Mouse (Mus musculus) C2C12 (cell line): ENCODE measurements at regions not wholly inside any gene's neighbourhood (a gene's known extent, or its start where the extent isn't known, plus 50 kb on each side); places are given as distances from the start of the nearest gene placed in this dataset.
"Not testable (repeated sequence)": the region's sequence is repeated elsewhere in the genome, so short reads cannot be mapped to it uniquely, and the experiment has no call there.

ENCODE experiments used
- H3K27me3 ChIP-seq: one replicate; pipeline ENCODE4 v1.6.1; 2011; ENCODE audit not compliant: control insufficient read depth, insufficient read depth, insufficient read length
- H3K36me3 ChIP-seq: one replicate; pipeline ENCODE4 v1.6.1; 2011; ENCODE audit not compliant: control insufficient read depth, insufficient read depth
- H3K4me3 ChIP-seq: one replicate; pipeline ENCODE4 v1.5.1; 2011; ENCODE audit warnings: mild to moderate bottlenecking, control low read depth; ENCODE audit not compliant: poor library complexity, insufficient read depth, severe bottlenecking
- H3K79me2 ChIP-seq: one replicate; pipeline ENCODE4 v1.6.1; 2011; ENCODE audit not compliant: control insufficient read depth, insufficient read depth
- H3K79me3 ChIP-seq: one replicate; pipeline ENCODE4 v1.6.1; 2011; ENCODE audit warnings: low read depth, control low read depth
- H3ac ChIP-seq: one replicate; pipeline ENCODE3; 2011; ENCODE audit warnings: low read depth; ENCODE audit not compliant: control insufficient read depth, insufficient read length
- CEBPB ChIP-seq: IDR thresholded peaks from one replicate; pipeline ENCODE4 v1.6.1; 2011; ENCODE audit warnings: low read depth, mild to moderate bottlenecking, control low read depth, moderate library complexity
- CTCF ChIP-seq: IDR thresholded peaks from one replicate; pipeline ENCODE4 v1.5.1; 2011; ENCODE audit not compliant: control insufficient read depth, insufficient read depth, insufficient read length
- FOSL1 ChIP-seq: IDR thresholded peaks from one replicate; pipeline ENCODE4 v1.8.0; 2011; ENCODE audit warnings: mild to moderate bottlenecking, low read length; ENCODE audit not compliant: poor library complexity, insufficient read depth, severe bottlenecking
- MAX ChIP-seq: IDR thresholded peaks from one replicate; pipeline ENCODE4 v1.6.1; 2011; ENCODE audit warnings: mild to moderate bottlenecking, control low read depth
- MYOD1 ChIP-seq: IDR thresholded peaks from one replicate; pipeline ENCODE4 v1.6.1; 2011; ENCODE audit warnings: low read depth; ENCODE audit not compliant: control insufficient read depth, insufficient read length
- MYOG ChIP-seq: IDR thresholded peaks from one replicate; pipeline ENCODE4 v1.6.1; 2011; ENCODE audit not compliant: control insufficient read depth, insufficient read length; ENCODE audit errors: extremely low read depth
- USF1 ChIP-seq: IDR thresholded peaks from one replicate; pipeline ENCODE4 v1.6.1; 2011; ENCODE audit warnings: low read depth, mild to moderate bottlenecking, control low read depth, moderate library complexity

- Histone ChIP-seq H3K27me3 (no peaks in the 10 kb centered on the region), H3K4me3 (no peak overlapping the region), H3K79me2 (no peaks in the 10 kb centered on the region), H3K79me3 (no peaks in the 10 kb centered on the region), H3ac (no peak overlapping the region), H3K36me3 (no peaks in the 10 kb centered on the region)
- TF ChIP-seq MYOD1 (no peak), CEBPB (no peak), CTCF (no peak), USF1 (no peak), MYOG (no peak), FOSL1 (no peak), MAX (no peak)
These were observed 440.8 kb downstream of the Cylc2 start for GRCm38 (mm10) chr4:51657325-51657724.

- no peaks in the 10 kb centered on the region for H3K27me3 ChIP-seq
- TF ChIP-seq CEBPB = no peak
- TF ChIP-seq MYOD1 = no peak
- TF ChIP-seq USF1 = no peak
- no peak for TF ChIP-seq MAX
- TF ChIP-seq FOSL1 = no peak
- TF ChIP-seq CTCF = no peak
- TF ChIP-seq MYOG = no peak
- no peaks in the 10 kb centered on the region for H3K79me2 ChIP-seq
- no peak overlapping the region for H3ac ChIP-seq
- no peak overlapping the region for H3K4me3 ChIP-seq
- H3K36me3 ChIP-seq = no peaks in the 10 kb centered on the region
- H3K79me3 ChIP-seq = no peaks in the 10 kb centered on the region
These were observed 441.8 kb downstream of the Cylc2 start for GRCm38 (mm10) chr4:51658286-51658685.

- Histone ChIP-seq H3K4me3 (no peak overlapping the region), H3K79me3 (no peaks in the 10 kb centered on the region), H3K79me2 (no peaks in the 10 kb centered on the region), H3ac (no peak overlapping the region), H3K27me3 (no peaks in the 10 kb centered on the region), H3K36me3 (no peaks in the 10 kb centered on the region)
- TF ChIP-seq CTCF (no peak), MYOD1 (no peak), FOSL1 (no peak), CEBPB (no peak), MYOG (no peak), MAX (no peak), USF1 (no peak)
These were observed 455.0 kb downstream of the Cylc2 start for GRCm38 (mm10) chr4:51671516-51671915.

- no peak for TF ChIP-seq CEBPB
- TF ChIP-seq MYOG = no peak
- no peak for TF ChIP-seq FOSL1
- TF ChIP-seq USF1 = no peak
- no peak for TF ChIP-seq MYOD1
- no peak for TF ChIP-seq CTCF
- no peak for TF ChIP-seq MAX
- H3K79me3 ChIP-seq = no peaks in the 10 kb centered on the region
- H3K36me3 ChIP-seq = no peaks in the 10 kb centered on the region
These were observed 457.9 kb downstream of the Cylc2 start for GRCm38 (mm10) chr4:51674406-51674805.

GRCm38 (mm10) chr4:51679097-51679496, 462.6 kb downstream of the Cylc2 start:
- H3K79me3 ChIP-seq = no peaks in the 10 kb centered on the region
- no peaks in the 10 kb centered on the region for H3K79me2 ChIP-seq
- TF ChIP-seq CTCF (no peak), FOSL1 (no peak)
- no peak overlapping the region for H3ac ChIP-seq
- H3K4me3 ChIP-seq = no peak overlapping the region
- H3K27me3 ChIP-seq = no peaks in the 10 kb centered on the region
- H3K36me3 ChIP-seq = no peaks in the 10 kb centered on the region

More at GRCm38 (mm10) chr4:51674406-51674805, 457.9 kb downstream of the Cylc2 start:
- Histone ChIP-seq H3ac (no peak overlapping the region), H3K79me2 (no peaks in the 10 kb centered on the region), H3K4me3 (no peak overlapping the region), H3K27me3 (no peaks in the 10 kb centered on the region)

- not testable (repeated sequence) for H3K27me3 ChIP-seq, H3K36me3 ChIP-seq, H3ac ChIP-seq, H3K4me3 ChIP-seq, H3K79me3 ChIP-seq, H3K79me2 ChIP-seq
These were observed 466.9 kb downstream of the Cylc2 start for GRCm38 (mm10) chr4:51683345-51683744.
